Mouse (Mus musculus) ES-Bruce4 (cell line): ENCODE results near the gene Vmn1r185.

Source experiments
- CTCF ChIP-seq: IDR thresholded peaks from one replicate; pipeline ENCODE4 v1.8.1; 2011; ENCODE audit warnings: low read depth, low read length
- POLR2A ChIP-seq: IDR thresholded peaks from one replicate; pipeline ENCODE4 v1.8.1; 2011; ENCODE audit warnings: low read length; ENCODE audit not compliant: insufficient read depth

DNA sequence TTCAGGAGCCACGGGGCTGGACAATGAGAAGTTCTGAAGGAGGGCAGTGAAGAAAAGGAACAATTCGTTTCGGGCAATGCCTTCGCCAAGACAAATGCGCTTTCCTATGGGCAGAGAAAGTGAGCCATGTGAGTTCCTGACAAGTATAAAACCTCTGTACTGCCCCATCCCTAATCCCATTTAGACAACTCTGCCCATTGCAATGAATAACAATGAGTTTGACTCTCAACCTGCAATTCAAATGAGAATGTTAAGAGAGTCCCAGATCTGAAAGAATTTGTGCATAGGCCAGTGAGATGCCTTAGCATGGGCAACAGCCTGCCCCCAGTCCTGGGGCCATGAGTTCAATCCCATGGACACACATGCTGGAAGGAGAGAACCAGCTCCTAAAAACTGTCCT lies 47.7 kb upstream of the Vmn1r185 start:
- TF ChIP-seq CTCF (no peak), POLR2A (no peak)
